7 mouse cellular contexts compared by ENCODE assay signal in the genomic region with DNA sequence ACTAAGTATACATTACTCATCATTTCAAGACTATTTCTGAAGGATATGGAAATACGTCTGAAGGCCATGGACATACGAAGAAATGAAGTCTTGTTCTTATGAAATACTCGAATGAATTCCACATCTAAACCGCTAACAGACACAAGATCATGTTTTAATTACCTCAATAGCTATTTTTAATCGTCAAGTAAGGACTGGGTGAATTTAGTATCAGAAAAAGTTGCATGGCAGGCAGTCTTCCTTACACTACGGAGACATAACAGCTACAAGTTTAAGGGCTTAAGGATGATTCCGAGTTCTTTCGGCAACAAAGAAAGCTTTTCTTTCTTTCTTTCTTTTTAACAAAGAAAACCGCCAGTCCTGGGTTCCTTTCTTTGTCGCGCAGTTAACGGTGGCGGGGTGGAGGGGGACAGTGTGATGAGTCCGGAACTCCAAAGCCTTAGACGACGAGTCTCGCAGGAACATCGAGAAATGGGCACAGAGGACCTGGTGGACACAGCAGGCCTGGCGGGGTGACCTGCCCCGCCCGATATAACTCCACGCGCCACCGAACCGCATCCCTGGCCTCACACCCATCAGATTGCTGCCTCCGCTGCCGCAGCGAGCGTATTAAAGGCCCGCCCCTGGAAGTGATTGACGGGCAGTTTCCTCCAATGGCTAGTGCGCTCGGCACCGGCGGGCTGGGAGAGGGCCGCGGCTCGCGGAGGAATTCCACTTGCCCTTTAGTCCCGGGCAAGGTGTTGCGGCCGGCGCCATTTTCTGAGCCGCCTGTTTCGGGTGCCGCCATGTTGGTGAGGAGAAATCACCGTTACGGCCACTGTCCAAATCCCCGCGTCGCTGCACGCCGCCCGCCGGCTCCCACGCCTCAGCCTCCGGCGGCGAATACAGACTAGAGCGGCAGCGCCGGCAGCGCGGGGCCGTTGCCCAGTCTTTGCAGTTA. TPM values are rescaled to one million over a fixed set of nuclear protein-coding genes. Genes with fewer than 3 reads are reported as not detected.
DNase-seq lines count a peak whose midpoint lies in the region; ATAC-seq lines count a peak whose summit lies in the region.

A gene (plus strand): TSS at position 762 of the 940 bp plus-strand sequence.

- H3K27me3 ChIP-seq in embryonic facial prominence, embryonic 10.5 days (replicated peaks; ENCODE audit: low read depth, poor library complexity, severe bottlenecking): no peaks in the 10 kb centered on the region
- no peaks in the 10 kb centered on the region for H3K27me3 ChIP-seq in limb, embryonic 10.5 days (ENCODE audit: low read depth, poor library complexity, severe bottlenecking)
- no peaks in the 10 kb centered on the region for H3K27me3 ChIP-seq in midbrain, embryonic 13.5 days

- peak; percentile 99 for DNase-seq in adrenal gland, postnatal 10 days
- DNase-seq in embryonic facial prominence, embryonic 10.5 days (ENCODE audit: low spot score): peak; percentile 99
- DNase-seq in kidney, adult 11 months: peak; percentile 98
- peak; percentile 98 for DNase-seq in limb, embryonic 10.5 days (ENCODE audit: low spot score)
- peak; percentile 99 for DNase-seq in spleen, adult 12 weeks (ENCODE audit: low spot score)

- H3K36me3 ChIP-seq in embryonic facial prominence, embryonic 10.5 days (replicated peaks): no peaks in the 10 kb centered on the region
- no peaks in the 10 kb centered on the region for H3K36me3 ChIP-seq in limb, embryonic 10.5 days
- no peaks in the 10 kb centered on the region for H3K36me3 ChIP-seq in midbrain, embryonic 13.5 days

- peaks cover 21% of the 10 kb centered on the region for H3K4me1 ChIP-seq in embryonic facial prominence, embryonic 10.5 days
- H3K4me1 ChIP-seq in limb, embryonic 10.5 days: peaks cover 17% of the 10 kb centered on the region
- peaks cover 15% of the 10 kb centered on the region for H3K4me1 ChIP-seq in midbrain, embryonic 13.5 days (replicated peaks)

- no peaks in the 10 kb centered on the region for H3K9me3 ChIP-seq in embryonic facial prominence, embryonic 10.5 days
- no peaks in the 10 kb centered on the region for H3K9me3 ChIP-seq in limb, embryonic 10.5 days (replicated peaks)
- no peaks in the 10 kb centered on the region for H3K9me3 ChIP-seq in midbrain, embryonic 13.5 days

- H3K9ac ChIP-seq in midbrain, embryonic 13.5 days (replicated peaks): peak within 1 kb of the TSS; percentile 98

- WGBS in embryonic facial prominence, embryonic 10.5 days: 2% methylated on average over 65 of the region's 65 CpGs
- 2% methylated on average over 65 of the region's 65 CpGs for WGBS in limb, embryonic 10.5 days
- WGBS in midbrain, embryonic 13.5 days: under 1% methylated on average over 65 of the region's 65 CpGs

- ATAC-seq in granulocyte monocyte progenitor cell, adult 5-6 weeks (replicated peaks; ENCODE audit: poor library complexity, severe bottlenecking): peak; percentile 98
- peak; percentile 97 for ATAC-seq in midbrain, embryonic 13.5 days

- H3K4me3 ChIP-seq in embryonic facial prominence, embryonic 10.5 days: peak within 1 kb of the TSS; percentile 69
- peak within 1 kb of the TSS; percentile 82 for H3K4me3 ChIP-seq in limb, embryonic 10.5 days
- peak within 1 kb of the TSS; percentile 85 for H3K4me3 ChIP-seq in midbrain, embryonic 13.5 days (replicated peaks)

- peak within 1 kb of the TSS; percentile 99 for H3K27ac ChIP-seq in embryonic facial prominence, embryonic 10.5 days (replicated peaks)
- H3K27ac ChIP-seq in limb, embryonic 10.5 days: peak within 1 kb of the TSS; percentile 100
- H3K27ac ChIP-seq in midbrain, embryonic 13.5 days: peak within 1 kb of the TSS; percentile 100

- peak within 1 kb of the TSS; percentile 56 for H3K4me2 ChIP-seq in midbrain, embryonic 13.5 days (replicated peaks)

RNA-seq across cellular contexts. Expression of the gene that starts here (rescaled TPM):
- total RNA-seq in adrenal gland, postnatal 10 days (2021): 10 to 100 TPM in 1 of 2 experiments, 1 to 10 TPM in 1; 5.7 to 11.1 TPM
- polyA plus RNA-seq in embryonic facial prominence, embryonic 10.5 days (2016; fragmentation: Nextera tagmentation; extraction: Ambion mirVana): 1.0 and 1.1 TPM in 2 replicates
- 0.82 and 3.7 TPM in 2 replicates for total RNA-seq in granulocyte monocyte progenitor cell, adult 5-6 weeks (2014; fragmentation: Nextera tagmentation)
- total RNA-seq in granulocyte monocyte progenitor cell, adult 5-6 weeks (2017): 1.9 TPM in 2 replicates
- polyA plus RNA-seq in limb, embryonic 10.5 days (2016; fragmentation: Nextera tagmentation; extraction: Ambion mirVana): 1.1 and 2.2 TPM in 2 replicates
- 4.1 and 5.2 TPM in 2 replicates for polyA plus RNA-seq in midbrain, embryonic 13.5 days (2015; fragmentation: Nextera tagmentation; extraction: Ambion mirVana)

Comparison
In these comparisons a context has a peak if more than half of its experiments do, and no peak if none do; other contexts are left out.
1. Peak in every context shown above with its lines: DNase-seq, ATAC-seq, H3K4me3 ChIP-seq and H3K27ac ChIP-seq.